Mouse (Mus musculus) liver, embryonic 12.5 days (tissue): ENCODE measurements around the gene Tmem50b. TPM values are rescaled to one million over a fixed set of nuclear protein-coding genes. Genes with fewer than 3 reads are reported as not detected.
"Not testable (repeated sequence)": the region's sequence is repeated elsewhere in the genome, so short reads cannot be mapped to it uniquely, and the experiment has no call there.

Source experiments
- ATAC-seq: fragments of 200-750 bp; cut with Nextera tagmentation; 2 replicates; pipeline ENCODE4 v1.8.0; 2017; ENCODE audit warnings: moderate number of reproducible peaks, mild to moderate bottlenecking, moderate library complexity
- H3K27ac ChIP-seq: fragments of 300-500 bp; sonication (generic); 2 replicates; pipeline ENCODE4 v1.5.1; 2016; ENCODE audit warnings: mild to moderate bottlenecking
- H3K27me3 ChIP-seq: fragments of 300-500 bp; sonication (generic); replicated peaks from 2 replicates; pipeline ENCODE4 v1.6.1; 2016; ENCODE audit warnings: mild to moderate bottlenecking, moderate library complexity
- H3K36me3 ChIP-seq: fragments of 300-500 bp; sonication (generic); 2 replicates; pipeline ENCODE4 v1.6.1; 2016; ENCODE audit warnings: mild to moderate bottlenecking, moderate library complexity
- H3K4me1 ChIP-seq: fragments of 300-500 bp; sonication (generic); 2 replicates; pipeline ENCODE4 v1.6.1; 2016
- H3K4me2 ChIP-seq: fragments of 300-500 bp; sonication (generic); 2 replicates; pipeline ENCODE4 v1.6.1; 2016; ENCODE audit warnings: mild to moderate bottlenecking, moderate library complexity
- H3K4me3 ChIP-seq: fragments of 300-500 bp; sonication (generic); 2 replicates; pipeline ENCODE4 v1.5.1; 2016; ENCODE audit warnings: mild to moderate bottlenecking, moderate library complexity
- H3K9ac ChIP-seq: fragments of 300-500 bp; sonication (generic); 2 replicates; pipeline ENCODE4 v1.6.1; 2016; ENCODE audit warnings: mild to moderate bottlenecking, moderate library complexity
- H3K9me3 ChIP-seq: fragments of 300-500 bp; sonication (generic); replicated peaks from 2 replicates; pipeline ENCODE4 v1.6.1; 2016; ENCODE audit warnings: mild to moderate bottlenecking, moderate library complexity
- WGBS: fragments of 180-500 bp; shearing (Covaris S2); methylation state at CpG from one replicate; pipeline ENCODE4 v1.1.7; 2016; ENCODE audit not compliant: insufficient replicate concordance; 5-methylcytosine and 5-hydroxymethylcytosine counted together
- polyA plus RNA-seq: library from polyadenylated mRNA; unstranded; fragments of >200 nt; fragmentation: Nextera tagmentation; extraction: Ambion mirVana; gene quantifications from 2 replicates; pipeline ENCODE4 v1.2.1, GENCODE M21; 2016

Gene Tmem50b
- 6.7 and 6.8 TPM in 2 replicates for polyA plus RNA-seq

DNA sequence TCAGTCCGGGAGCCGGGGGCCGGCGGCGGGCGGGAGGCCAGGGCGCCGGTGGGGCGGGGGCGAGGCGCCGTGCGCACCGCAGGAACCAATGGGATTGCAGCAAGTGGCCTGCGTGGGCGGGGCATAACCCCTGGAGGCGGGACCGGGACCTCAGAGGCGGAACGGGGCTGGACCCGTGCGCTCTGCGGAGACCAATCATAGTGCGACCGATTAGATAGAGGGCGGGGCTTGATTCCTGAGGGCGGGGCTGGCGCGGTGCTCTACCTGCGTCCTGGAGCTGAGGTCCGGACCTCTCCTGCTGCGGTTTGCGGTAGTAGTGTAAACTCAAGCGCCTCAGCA lies at the start of gene Tmem50b:
TSS of gene Tmem50b (minus strand) at position 129 of the 339 bp plus-strand sequence.
- Histone ChIP-seq H3K4me2 (peak within 1 kb of the TSS; percentile 100), H3K27ac (peak within 1 kb of the TSS; percentile 32; the same call in 1 of the 2 replicates), H3K27me3 (peaks cover 51% of the 10 kb centered on the region), H3K9ac (peak within 1 kb of the TSS; percentile 79), H3K4me3 (peak within 1 kb of the TSS; percentile 76), H3K36me3 (no peaks in the 10 kb centered on the region), H3K4me1 (peaks cover 31% of the 10 kb centered on the region), H3K9me3 (no peaks in the 10 kb centered on the region)
- peak; percentile 98 for ATAC-seq
- under 1% methylated on average over 34 of the region's 34 CpGs for WGBS

DNA sequence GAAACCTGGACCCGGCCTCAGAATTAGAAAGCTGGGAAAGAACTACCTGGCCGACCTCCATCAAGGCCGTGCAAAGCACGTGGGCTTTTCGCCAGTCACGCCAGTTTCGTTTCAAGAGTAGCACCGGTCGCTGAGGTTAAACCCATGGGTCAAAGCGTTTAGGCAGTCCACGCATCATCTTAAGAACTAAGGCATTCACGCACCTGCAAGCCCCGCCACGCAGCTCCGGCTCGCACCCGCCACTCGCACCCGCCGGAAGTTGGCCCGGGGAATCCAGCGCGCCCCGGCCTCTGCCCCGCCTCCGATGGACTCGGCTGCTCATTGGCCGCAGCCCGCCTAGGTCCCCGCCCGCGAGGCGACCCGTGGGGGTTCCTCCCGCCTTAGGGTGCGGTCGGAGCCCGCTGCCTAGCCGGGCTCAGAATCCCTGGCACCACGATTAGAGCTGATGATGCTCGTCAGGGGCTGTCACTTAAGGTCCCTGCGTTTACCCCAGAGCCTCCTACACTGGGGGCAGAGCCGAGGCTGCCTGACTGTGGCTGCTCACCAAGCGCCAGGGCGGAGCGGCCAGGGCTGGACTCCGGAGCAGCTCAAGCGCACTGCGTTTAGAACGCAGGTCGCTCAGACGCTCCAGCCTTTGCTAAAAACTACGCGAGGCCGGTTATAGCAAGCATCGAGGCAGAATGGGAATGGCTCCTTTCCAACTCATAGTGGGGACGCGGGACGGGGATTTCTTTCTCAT lies 49.2 kb upstream of the Tmem50b start, which contains the start of gene Gart:
TSS of gene Gart (minus strand) at position 272 of the 739 bp plus-strand sequence.
- Histone ChIP-seq H3K9ac (peak within 1 kb of the TSS; percentile 94), H3K27ac (peak within 1 kb of the TSS; percentile 100), H3K27me3 (no peaks in the 10 kb centered on the region), H3K9me3 (no peaks in the 10 kb centered on the region), H3K4me2 (peak within 1 kb of the TSS; percentile 99), H3K36me3 (peaks cover 40% of the 10 kb centered on the region), H3K4me1 (peaks cover 33% of the 10 kb centered on the region), H3K4me3 (peak within 1 kb of the TSS; percentile 83)
- ATAC-seq, result peak; percentile 88
- WGBS, result under 1% methylated on average over 59 of the region's 59 CpGs

DNA sequence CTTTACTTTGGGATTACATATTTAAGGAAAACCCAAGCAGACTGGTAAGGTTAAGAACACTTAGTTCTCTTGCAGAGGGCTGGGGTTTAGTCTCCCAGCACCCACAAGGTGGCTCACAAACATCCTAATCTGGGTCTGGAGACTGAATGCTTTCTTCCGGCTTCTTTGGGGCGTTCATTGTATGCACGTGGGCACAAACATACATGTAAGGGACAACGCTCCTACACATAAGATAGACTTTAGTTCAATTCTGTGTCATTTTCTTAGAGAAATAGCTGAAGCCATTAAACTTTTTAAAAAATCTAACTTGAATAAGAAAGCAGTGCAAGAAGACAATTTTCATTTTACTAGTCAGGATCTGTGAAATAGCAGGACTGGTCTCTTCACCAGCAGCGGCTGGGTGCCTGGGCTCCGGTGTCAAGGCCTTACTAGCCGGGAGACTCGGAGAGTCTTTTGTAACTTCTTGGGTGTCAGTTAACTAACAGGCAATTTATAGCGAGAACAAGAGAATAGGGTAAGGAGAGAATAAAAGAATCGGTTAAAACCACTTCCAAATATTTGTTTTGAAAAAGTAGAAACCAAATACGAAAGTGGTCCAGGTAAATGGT lies 48.5 kb upstream of the Tmem50b start:
- no peaks in the 10 kb centered on the region for H3K27me3 ChIP-seq
- H3K4me2 ChIP-seq, result peak overlapping the region; percentile 99
- ATAC-seq, result no peak
- no peaks in the 10 kb centered on the region for H3K9me3 ChIP-seq
- peaks cover 40% of the 10 kb centered on the region for H3K36me3 ChIP-seq
- peak overlapping the region; percentile 100 for H3K27ac ChIP-seq
- peak overlapping the region; percentile 94 for H3K9ac ChIP-seq
- peaks cover 32% of the 10 kb centered on the region for H3K4me1 ChIP-seq
- peak overlapping the region; percentile 83 for H3K4me3 ChIP-seq
- under 1% methylated on average over 11 of the region's 11 CpGs for WGBS

GRCm38 (mm10) chr16:91645420-91645819 lies 47.8 kb upstream of the Tmem50b start:
- H3K27me3 ChIP-seq, H3K27ac ChIP-seq, H3K9me3 ChIP-seq, ATAC-seq, H3K9ac ChIP-seq: not testable (repeated sequence)
- Histone ChIP-seq H3K4me2 (peak overlapping the region; percentile 99), H3K4me3 (peak overlapping the region; percentile 35), H3K4me1 (peaks cover 27% of the 10 kb centered on the region), H3K36me3 (peaks cover 42% of the 10 kb centered on the region)
- 63% methylated on average over 1 of the region's 2 CpGs for WGBS

- no peaks in the 10 kb centered on the region for H3K27me3 ChIP-seq
- H3K27ac ChIP-seq, result peak overlapping the region; percentile 45
- 48% methylated on average over 2 of the region's 2 CpGs for WGBS
- peak overlapping the region; percentile 20; the same call in 1 of the 2 replicates for H3K4me3 ChIP-seq
- no peaks in the 10 kb centered on the region for H3K9me3 ChIP-seq
- H3K4me1 ChIP-seq, result peaks cover 24% of the 10 kb centered on the region
- peak overlapping the region; percentile 36 for H3K9ac ChIP-seq
- peak overlapping the region; percentile 99 for H3K4me2 ChIP-seq
- H3K36me3 ChIP-seq, result peaks cover 45% of the 10 kb centered on the region
- ATAC-seq, result no peak
Observed at GRCm38 (mm10) chr16:91644901-91645300, 47.3 kb upstream of the Tmem50b start.

DNA sequence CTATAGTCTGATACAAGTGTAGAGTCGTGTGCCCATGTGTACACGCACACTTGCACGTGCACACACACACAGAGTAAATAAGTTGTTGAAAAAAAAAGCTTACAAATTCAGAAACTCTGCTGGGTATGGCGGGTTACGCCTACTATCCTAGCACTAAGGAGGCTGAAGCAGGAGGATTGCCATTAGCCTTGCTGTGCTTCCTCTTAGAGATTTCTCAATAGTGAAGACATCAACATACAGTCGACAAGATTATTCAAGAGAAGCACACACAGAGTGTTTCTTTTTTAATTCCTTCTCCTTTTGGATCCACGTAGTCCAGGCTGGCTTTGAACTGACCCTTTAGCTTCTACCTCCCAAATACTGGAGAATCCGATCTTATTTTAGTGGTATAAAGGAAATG lies 42.6 kb upstream of the Tmem50b start:
- ATAC-seq, result no peak
- Histone ChIP-seq H3K4me2 (no peak overlapping the region), H3K4me3 (no peak overlapping the region), H3K36me3 (peaks cover 92% of the 10 kb centered on the region), H3K9ac (no peak overlapping the region), H3K27me3 (no peaks in the 10 kb centered on the region), H3K27ac (no peak overlapping the region), H3K9me3 (no peaks in the 10 kb centered on the region), H3K4me1 (peaks cover 15% of the 10 kb centered on the region)
- WGBS, result 85% methylated on average over 8 of the region's 8 CpGs

DNA sequence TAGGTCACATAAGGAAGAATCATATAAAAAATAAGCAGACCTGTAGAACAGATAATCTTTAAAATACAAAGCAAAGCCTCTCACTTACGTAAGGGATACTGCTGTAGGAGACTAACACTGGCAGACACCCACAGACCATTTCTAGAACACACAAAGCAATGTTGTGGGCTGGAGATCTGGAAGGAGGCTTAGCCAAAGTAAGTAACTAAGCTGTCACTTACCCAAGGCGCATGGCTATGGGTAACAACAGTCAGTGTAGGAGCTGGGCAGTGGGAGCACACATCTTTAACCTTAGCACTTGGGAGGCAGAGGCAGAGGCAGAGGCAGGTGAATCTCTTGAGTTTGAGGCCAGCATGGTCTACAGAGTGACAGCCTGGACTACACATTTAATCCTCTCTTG lies 42.0 kb upstream of the Tmem50b start:
- Histone ChIP-seq H3K9me3 (no peaks in the 10 kb centered on the region), H3K36me3 (peaks cover 94% of the 10 kb centered on the region), H3K27ac (no peak overlapping the region), H3K27me3 (no peaks in the 10 kb centered on the region), H3K4me2 (no peak overlapping the region), H3K4me1 (peaks cover 13% of the 10 kb centered on the region), H3K9ac (no peak overlapping the region), H3K4me3 (no peak overlapping the region)
- ATAC-seq, result no peak
- 93% methylated on average over 2 of the region's 2 CpGs for WGBS

- H3K27ac ChIP-seq, result no peak overlapping the region
- no peak overlapping the region for H3K4me2 ChIP-seq
- no peaks in the 10 kb centered on the region for H3K27me3 ChIP-seq
- peaks cover 98% of the 10 kb centered on the region for H3K36me3 ChIP-seq
- WGBS, result 85% methylated on average over 5 of the region's 5 CpGs
- H3K4me1 ChIP-seq, result peaks cover 9% of the 10 kb centered on the region
- H3K9me3 ChIP-seq, result no peaks in the 10 kb centered on the region
- H3K4me3 ChIP-seq, result no peak overlapping the region
- H3K9ac ChIP-seq, result no peak overlapping the region
- ATAC-seq, result no peak
Observed at GRCm38 (mm10) chr16:91639161-91639560, 41.6 kb upstream of the Tmem50b start.

- whole genome bisulfite sequencing, result 81% methylated on average over 12 of the region's 12 CpGs
- H3K27ac ChIP-seq, result no peak overlapping the region
- peaks cover 100% of the 10 kb centered on the region for H3K36me3 ChIP-seq
- no peak overlapping the region for H3K4me3 ChIP-seq
- peaks cover 5% of the 10 kb centered on the region for H3K4me1 ChIP-seq
- ATAC-seq, result no peak
- H3K9me3 ChIP-seq, result no peaks in the 10 kb centered on the region
- H3K4me2 ChIP-seq, result no peak overlapping the region
- no peaks in the 10 kb centered on the region for H3K27me3 ChIP-seq
- no peak overlapping the region for H3K9ac ChIP-seq
Observed at GRCm38 (mm10) chr16:91633641-91634040, 36.0 kb upstream of the Tmem50b start.

DNA sequence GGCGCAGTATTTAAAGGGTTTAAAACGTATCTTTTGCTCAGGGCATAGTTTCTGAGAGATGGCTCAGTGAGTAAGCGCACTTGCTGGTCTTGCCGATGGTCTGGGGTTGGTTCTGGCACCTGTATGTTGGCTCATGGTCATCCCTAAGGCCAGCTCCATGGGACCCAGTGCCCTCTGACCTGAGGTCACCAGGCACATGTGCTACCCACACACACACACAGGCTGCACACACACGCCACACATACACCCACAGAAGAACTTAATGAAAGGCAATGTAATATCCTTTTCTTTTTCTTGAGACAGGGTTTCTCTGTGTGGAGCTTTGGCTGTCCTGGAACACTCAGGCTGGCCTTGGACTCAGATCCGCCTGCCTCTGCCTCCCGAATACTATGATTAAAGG lies 35.3 kb upstream of the Tmem50b start:
- Histone ChIP-seq H3K27ac (no peak overlapping the region), H3K4me1 (peaks cover 5% of the 10 kb centered on the region), H3K36me3 (peaks cover 100% of the 10 kb centered on the region), H3K27me3 (no peaks in the 10 kb centered on the region), H3K9me3 (no peaks in the 10 kb centered on the region), H3K4me2 (no peak overlapping the region), H3K4me3 (no peak overlapping the region), H3K9ac (no peak overlapping the region)
- no peak for ATAC-seq
- WGBS, result 87% methylated on average over 7 of the region's 7 CpGs

DNA sequence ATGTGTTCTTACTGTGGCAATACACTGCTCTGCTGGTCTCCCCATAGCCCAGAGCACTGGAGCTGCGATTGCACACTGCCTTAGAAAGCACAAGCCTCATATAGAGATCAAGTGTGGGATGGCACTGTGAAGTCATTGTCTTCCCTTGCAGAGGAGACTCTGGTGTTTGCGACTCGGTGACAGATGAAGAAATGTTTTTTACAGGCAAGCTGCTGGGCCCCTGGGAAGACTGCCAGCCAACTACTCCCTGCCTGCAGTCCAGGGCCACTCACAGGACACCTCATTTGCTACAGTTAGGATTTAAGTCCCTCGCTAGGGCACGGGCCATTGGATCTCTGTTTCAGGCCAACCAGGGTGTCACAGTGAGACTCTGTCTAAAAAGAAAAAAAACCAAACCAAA lies 34.8 kb upstream of the Tmem50b start:
- Histone ChIP-seq H3K4me3 (no peak overlapping the region), H3K27ac (no peak overlapping the region), H3K9ac (no peak overlapping the region), H3K36me3 (peaks cover 100% of the 10 kb centered on the region), H3K4me2 (no peak overlapping the region), H3K27me3 (no peaks in the 10 kb centered on the region), H3K4me1 (peaks cover 5% of the 10 kb centered on the region), H3K9me3 (no peaks in the 10 kb centered on the region)
- WGBS, result 85% methylated on average over 5 of the region's 5 CpGs
- no peak for ATAC-seq

- Histone ChIP-seq H3K27ac (no peak overlapping the region), H3K9ac (no peak overlapping the region), H3K4me1 (peaks cover 5% of the 10 kb centered on the region), H3K4me2 (no peak overlapping the region), H3K36me3 (peaks cover 100% of the 10 kb centered on the region), H3K4me3 (no peak overlapping the region), H3K27me3 (no peaks in the 10 kb centered on the region), H3K9me3 (no peaks in the 10 kb centered on the region)
- WGBS, result 83% methylated on average over 1 of the region's 1 CpGs
- no peak for ATAC-seq
Observed at GRCm38 (mm10) chr16:91630584-91630983, 33.0 kb upstream of the Tmem50b start.
